Mouse (Mus musculus) intestine, embryonic 16.5 days (tissue): Measurements from ENCODE around the gene Atp8b4. TPM values are rescaled to one million over a fixed set of nuclear protein-coding genes. Genes with fewer than 3 reads are reported as not detected.

Experiments used
- ATAC-seq: fragments of 200-750 bp; cut with Nextera tagmentation; 2 replicates; pipeline ENCODE4 v1.8.0; 2017; ENCODE audit warnings: moderate TSS enrichment, moderate library complexity
- H3K27ac ChIP-seq: fragments of 300-500 bp; sonication (generic); 2 replicates; pipeline ENCODE4 v1.5.1; 2014; ENCODE audit warnings: mild to moderate bottlenecking, low read length
- H3K27me3 ChIP-seq: fragments of 300-500 bp; sonication (generic); replicated peaks from 2 replicates; pipeline ENCODE4 v1.6.1; 2014; ENCODE audit warnings: low read length, control low read depth, mixed read lengths; ENCODE audit not compliant: control insufficient read depth, insufficient read depth
- H3K36me3 ChIP-seq: fragments of 300-500 bp; sonication (generic); 2 replicates; pipeline ENCODE4 v1.6.1; 2014; ENCODE audit warnings: low read length, control low read depth; ENCODE audit not compliant: control insufficient read depth, insufficient read depth
- H3K4me1 ChIP-seq: fragments of 300-500 bp; sonication (generic); 2 replicates; pipeline ENCODE4 v1.6.1; 2014; ENCODE audit warnings: low read length, control low read depth, mixed read lengths; ENCODE audit not compliant: control insufficient read depth, insufficient read depth
- H3K4me2 ChIP-seq: fragments of 300-500 bp; sonication (generic); 2 replicates; pipeline ENCODE4 v1.6.1; 2014; ENCODE audit warnings: low read depth, low read length, control low read depth
- H3K4me3 ChIP-seq: fragments of 300-500 bp; sonication (generic); 2 replicates; pipeline ENCODE4 v1.5.1; 2014; ENCODE audit warnings: mild to moderate bottlenecking, low read length
- H3K9ac ChIP-seq: fragments of 300-500 bp; sonication (generic); 2 replicates; pipeline ENCODE4 v1.6.1; 2014; ENCODE audit warnings: low read depth, low read length
- H3K9me3 ChIP-seq: fragments of 300-500 bp; sonication (generic); 2 replicates; pipeline ENCODE4 v1.6.1; 2016; ENCODE audit warnings: low read length, control low read depth; ENCODE audit not compliant: control insufficient read depth
- WGBS: fragments of 180-500 bp; shearing (Covaris S2); extraction: QIAGEN DNeasy Blood & Tissue Kit; methylation state at CpG from one replicate; pipeline ENCODE4 v1.1.7; 2014; 5-methylcytosine and 5-hydroxymethylcytosine counted together
- polyA plus RNA-seq: library from polyadenylated mRNA; unstranded; fragments of >200 nt; fragmentation: Nextera tagmentation; extraction: Ambion mirVana; gene quantifications from 2 replicates; pipeline ENCODE4 v1.2.1, GENCODE M21; 2015

The Atp8b4 gene
- polyA plus RNA-seq, 1 experiment from 2014 or later = 0.46 TPM

- Histone ChIP-seq H3K27me3 (no peaks in the 10 kb centered on the region), H3K9ac (no peak overlapping the region), H3K9me3 (no peaks in the 10 kb centered on the region), H3K4me1 (no peaks in the 10 kb centered on the region), H3K4me3 (no peak overlapping the region), H3K36me3 (no peaks in the 10 kb centered on the region), H3K4me2 (no peak overlapping the region), H3K27ac (no peak overlapping the region)
- WGBS = 81% methylated on average over 5 of the region's 5 CpGs
- ATAC-seq = no peak
These were observed 163.3 kb downstream of the Atp8b4 start for GRCm38 (mm10) chr2:126337143-126337542.

- Histone ChIP-seq H3K36me3 (no peaks in the 10 kb centered on the region), H3K9ac (no peak overlapping the region), H3K4me3 (no peak overlapping the region), H3K9me3 (no peaks in the 10 kb centered on the region), H3K4me2 (no peak overlapping the region), H3K27ac (no peak overlapping the region), H3K4me1 (no peaks in the 10 kb centered on the region), H3K27me3 (no peaks in the 10 kb centered on the region)
- no peak for ATAC-seq
- 85% methylated on average over 3 of the region's 3 CpGs for WGBS
These were observed 168.7 kb downstream of the Atp8b4 start for GRCm38 (mm10) chr2:126331794-126332193.

GRCm38 (mm10) chr2:126323206-126323605 lies 177.3 kb downstream of the Atp8b4 start:
- H3K9ac ChIP-seq = no peak overlapping the region
- WGBS = 68% methylated on average over 7 of the region's 7 CpGs
- ATAC-seq = no peak
- H3K4me1 ChIP-seq = no peaks in the 10 kb centered on the region
- no peaks in the 10 kb centered on the region for H3K27me3 ChIP-seq
- no peaks in the 10 kb centered on the region for H3K9me3 ChIP-seq
- no peaks in the 10 kb centered on the region for H3K36me3 ChIP-seq
- no peak overlapping the region for H3K4me3 ChIP-seq
- no peak overlapping the region for H3K4me2 ChIP-seq
- no peak overlapping the region for H3K27ac ChIP-seq

- H3K36me3 ChIP-seq = no peaks in the 10 kb centered on the region
- no peak overlapping the region for H3K4me2 ChIP-seq
- no peak overlapping the region for H3K4me3 ChIP-seq
- no peaks in the 10 kb centered on the region for H3K4me1 ChIP-seq
- H3K9ac ChIP-seq = no peak overlapping the region
- H3K27ac ChIP-seq = no peak overlapping the region
- ATAC-seq = no peak
- no peaks in the 10 kb centered on the region for H3K9me3 ChIP-seq
- no peaks in the 10 kb centered on the region for H3K27me3 ChIP-seq
- 84% methylated on average over 15 of the region's 15 CpGs for WGBS
These were observed 177.8 kb downstream of the Atp8b4 start for GRCm38 (mm10) chr2:126322631-126323031.

GRCm38 (mm10) chr2:126318071-126318470 lies 182.4 kb downstream of the Atp8b4 start:
- ATAC-seq = no peak
- H3K4me1 ChIP-seq = no peaks in the 10 kb centered on the region
- H3K36me3 ChIP-seq = no peaks in the 10 kb centered on the region
- no peak overlapping the region for H3K4me3 ChIP-seq
- no peak overlapping the region for H3K9ac ChIP-seq
- no peaks in the 10 kb centered on the region for H3K27me3 ChIP-seq
- H3K27ac ChIP-seq = no peak overlapping the region
- WGBS = 87% methylated on average over 6 of the region's 6 CpGs
- no peak overlapping the region for H3K4me2 ChIP-seq
- H3K9me3 ChIP-seq = no peaks in the 10 kb centered on the region

- no peak for ATAC-seq
- H3K27ac ChIP-seq = no peak overlapping the region
These were observed 183.5 kb downstream of the Atp8b4 start for GRCm38 (mm10) chr2:126316942-126317341.

GRCm38 (mm10) chr2:126316346-126316745 lies 184.1 kb downstream of the Atp8b4 start:
- no peak for ATAC-seq
- WGBS = 87% methylated on average over 2 of the region's 2 CpGs

More at GRCm38 (mm10) chr2:126316942-126317341, 183.5 kb downstream of the Atp8b4 start:
- Histone ChIP-seq H3K4me1 (no peaks in the 10 kb centered on the region), H3K4me2 (no peak overlapping the region), H3K9me3 (no peaks in the 10 kb centered on the region), H3K27me3 (no peaks in the 10 kb centered on the region), H3K4me3 (no peak overlapping the region), H3K36me3 (no peaks in the 10 kb centered on the region), H3K9ac (no peak overlapping the region)
- WGBS = 50% methylated on average over 3 of the region's 3 CpGs

GRCm38 (mm10) chr2:126311056-126311455 lies 189.4 kb downstream of the Atp8b4 start:
- H3K36me3 ChIP-seq = no peaks in the 10 kb centered on the region
- no peak overlapping the region for H3K4me3 ChIP-seq
- H3K27me3 ChIP-seq = no peaks in the 10 kb centered on the region
- H3K9ac ChIP-seq = no peak overlapping the region
- WGBS = 59% methylated on average over 1 of the region's 1 CpGs
- H3K4me2 ChIP-seq = no peak overlapping the region
- H3K9me3 ChIP-seq = no peaks in the 10 kb centered on the region
- ATAC-seq = no peak
- H3K27ac ChIP-seq = no peak overlapping the region
- H3K4me1 ChIP-seq = no peaks in the 10 kb centered on the region

More at GRCm38 (mm10) chr2:126316346-126316745, 184.1 kb downstream of the Atp8b4 start:
- H3K9me3 ChIP-seq = no peaks in the 10 kb centered on the region
- no peak overlapping the region for H3K4me2 ChIP-seq
- H3K27me3 ChIP-seq = no peaks in the 10 kb centered on the region
- H3K9ac ChIP-seq = no peak overlapping the region
- no peaks in the 10 kb centered on the region for H3K4me1 ChIP-seq
- no peak overlapping the region for H3K4me3 ChIP-seq
- H3K36me3 ChIP-seq = no peaks in the 10 kb centered on the region
- H3K27ac ChIP-seq = no peak overlapping the region

GRCm38 (mm10) chr2:126309994-126310393 lies 190.5 kb downstream of the Atp8b4 start:
- no peaks in the 10 kb centered on the region for H3K9me3 ChIP-seq
- H3K27ac ChIP-seq = no peak overlapping the region
- H3K4me1 ChIP-seq = no peaks in the 10 kb centered on the region
- no peak for ATAC-seq
- 75% methylated on average over 4 of the region's 4 CpGs for WGBS
- no peak overlapping the region for H3K4me2 ChIP-seq
- no peak overlapping the region for H3K9ac ChIP-seq
- no peaks in the 10 kb centered on the region for H3K27me3 ChIP-seq
- H3K36me3 ChIP-seq = no peaks in the 10 kb centered on the region
- H3K4me3 ChIP-seq = no peak overlapping the region

- ATAC-seq = no peak
- Histone ChIP-seq H3K9ac (no peak overlapping the region), H3K4me1 (no peaks in the 10 kb centered on the region), H3K27ac (no peak overlapping the region), H3K27me3 (no peaks in the 10 kb centered on the region), H3K36me3 (no peaks in the 10 kb centered on the region), H3K9me3 (no peaks in the 10 kb centered on the region), H3K4me3 (no peak overlapping the region), H3K4me2 (no peak overlapping the region)
- WGBS = 81% methylated on average over 5 of the region's 5 CpGs
These were observed 195.9 kb downstream of the Atp8b4 start for GRCm38 (mm10) chr2:126304621-126305020.
